9 mouse cellular contexts compared by ENCODE assay signal in genomic region chr2:127723193-127723592, GRCm38 (mm10). TPM values are rescaled to one million over a fixed set of nuclear protein-coding genes. Genes with fewer than 3 reads are reported as not detected.
A peak's percentile ranks its signal among the peaks of the same experiment; 100 is the strongest.
DNase-seq lines count a peak whose midpoint lies in the region; ATAC-seq and TF ChIP-seq lines count a peak whose summit lies in the region.
"Had no signal": no experiment of that assay in that cellular context is flagged by ENCODE, and none has a peak within 500 bp of the region (broad histone marks: within the 10 kb centered on the region; RNA-seq: fewer than 3 reads in every experiment).

No protein-coding gene starts in this region.

- H3K27ac ChIP-seq in cerebellum, adult 2 months (ENCODE audit: insufficient read depth, low read length) = peak overlapping the region; percentile 19; the same call in 1 of the 2 replicates
- H3K27ac ChIP-seq in kidney, embryonic 16.5 days (ENCODE audit: low read length) = peak overlapping the region; percentile 73
- peak overlapping the region; percentile 80 for H3K27ac ChIP-seq in embryonic facial prominence, embryonic 15.5 days (replicated peaks)
- H3K27ac ChIP-seq in macrophage = peak overlapping the region; percentile 74
- H3K27ac ChIP-seq in left cerebral cortex, adult 2 months = no peak overlapping the region

- peaks cover 9% of the 10 kb centered on the region for H3K4me1 ChIP-seq in cerebellum, adult 2 months (ENCODE audit: control insufficient read depth, insufficient read depth, low read length)
- peaks cover 11% of the 10 kb centered on the region for H3K4me1 ChIP-seq in kidney, embryonic 16.5 days (ENCODE audit: insufficient read depth, low read length)
- H3K4me1 ChIP-seq in embryonic facial prominence, embryonic 15.5 days = peaks cover 19% of the 10 kb centered on the region

- H3K36me3 ChIP-seq in kidney, embryonic 16.5 days (ENCODE audit: insufficient read depth, low read length) = no peaks in the 10 kb centered on the region
- no peaks in the 10 kb centered on the region for H3K36me3 ChIP-seq in embryonic facial prominence, embryonic 15.5 days
- no peaks in the 10 kb centered on the region for H3K36me3 ChIP-seq in macrophage (ENCODE audit: inconsistent target)

- peak; percentile 20 to 27 for DNase-seq in cerebellum, adult 2 months
- no peak for DNase-seq in cerebellum, postnatal 4 days (ENCODE audit: low spot score in 2 of 2)
- no peak for DNase-seq in kidney, adult 11 months
- no peak for DNase-seq in left cerebral cortex, adult 2 months (ENCODE audit: extremely low spot score in 1 of 2, low spot score in 2 of 2)
- no peak for DNase-seq in layer of hippocampus, postnatal 36 days

- no peak overlapping the region for H3K9ac ChIP-seq in kidney, embryonic 16.5 days (replicated peaks; ENCODE audit: low read length)
- H3K9ac ChIP-seq in embryonic facial prominence, embryonic 15.5 days = no peak overlapping the region

- no peaks in the 10 kb centered on the region for H3K79me2 ChIP-seq in macrophage (ENCODE audit: inconsistent target)

- TF ChIP-seq POLR2A in cerebellum, adult 2 months (IDR thresholded peaks at IDR 0.05; ENCODE audit: borderline replicate concordance, insufficient read depth, low read length) = no peak

- 71% methylated on average over 4 of the region's 4 CpGs for WGBS in cerebellum, adult 2 months
- WGBS in kidney, embryonic 16.5 days = 57% methylated on average over 4 of the region's 4 CpGs
- 65% methylated on average over 4 of the region's 4 CpGs for WGBS in embryonic facial prominence, embryonic 15.5 days
- 27% methylated on average over 4 of the region's 4 CpGs for WGBS in macrophage (ENCODE audit: missing documents)

- no peaks in the 10 kb centered on the region for H3K9me3 ChIP-seq in kidney, embryonic 16.5 days (ENCODE audit: low read length)
- H3K9me3 ChIP-seq in embryonic facial prominence, embryonic 15.5 days (replicated peaks) = no peaks in the 10 kb centered on the region

- ATAC-seq in kidney, embryonic 16.5 days (ENCODE audit: low FRiP score, low TSS enrichment) = no peak
- ATAC-seq in embryonic facial prominence, embryonic 15.5 days (ENCODE audit: insufficient number of reproducible peaks, low FRiP score, low TSS enrichment, low read depth) = no peak

- no peak overlapping the region for H3K4me2 ChIP-seq in kidney, embryonic 16.5 days (replicated peaks; ENCODE audit: low read depth, low read length)
- no peak overlapping the region for H3K4me2 ChIP-seq in embryonic facial prominence, embryonic 15.5 days (replicated peaks)

- H3K27me3 ChIP-seq in cerebellum, adult 2 months (ENCODE audit: control insufficient read depth, insufficient read depth, low read length) = no peaks in the 10 kb centered on the region
- no peaks in the 10 kb centered on the region for H3K27me3 ChIP-seq in kidney, embryonic 16.5 days (ENCODE audit: insufficient read depth, low read length)
- H3K27me3 ChIP-seq in embryonic facial prominence, embryonic 15.5 days = no peaks in the 10 kb centered on the region

- no peak for TF ChIP-seq CTCF in cerebellum, adult 2 months (IDR thresholded peaks at IDR 0.05; ENCODE audit: borderline replicate concordance, insufficient read depth, low read depth, low read length)
- TF ChIP-seq CTCF in left cerebral cortex, adult 2 months (IDR thresholded peaks at IDR 0.05) = no peak

- no peak overlapping the region for H3K4me3 ChIP-seq in cerebellum, adult 2 months (replicated peaks; ENCODE audit: insufficient read depth, low read depth, low read length)
- no peak overlapping the region for H3K4me3 ChIP-seq in kidney, embryonic 16.5 days (ENCODE audit: low read length)
- no peak overlapping the region for H3K4me3 ChIP-seq in embryonic facial prominence, embryonic 15.5 days (replicated peaks)
- H3K4me3 ChIP-seq in macrophage (ENCODE audit: inconsistent target) = no peak overlapping the region
- no peak overlapping the region for H3K4me3 ChIP-seq in left cerebral cortex, adult 2 months

- intact Hi-C loops in left cerebral cortex, adult 2 months (cut with DNase I) = no loop called here

RNA-seq across cellular contexts. Expression of gene Mall, which starts 6.5 kb away (rescaled TPM):
- polyA plus RNA-seq in cerebellum, adult 2 months (2012; rRNA removed) = 0.84 and 0.98 TPM in 2 replicates
- polyA plus RNA-seq in kidney, embryonic 16.5 days (2015; fragmentation: Nextera tagmentation; extraction: Ambion mirVana) = 2.6 and 3.5 TPM in 2 replicates
- polyA plus RNA-seq in embryonic facial prominence, embryonic 15.5 days (2015; fragmentation: Nextera tagmentation; extraction: Ambion mirVana) = 32.3 and 37.3 TPM in 2 replicates
- total RNA-seq in macrophage (2018; cell fraction: chromatin; rRNA removed) = not detected
- total RNA-seq in macrophage (2018; cell fraction: cytosol; rRNA removed) = not detected
- total RNA-seq in macrophage (2018; cell fraction: nucleus; rRNA removed) = not detected
- not detected in 3 replicates for polyA plus RNA-seq in macrophage (2018)
- 1 to 10 TPM; 1.4 to 1.8 TPM for total RNA-seq in left cerebral cortex, adult 2 months (2021)
- total RNA-seq in layer of hippocampus, postnatal 36 days (2021) = under 1 TPM; 0.45 to 0.86 TPM
- polyA plus RNA-seq: C2C12 had no signal

Comparison
In these comparisons a context has a peak if more than half of its experiments do, and no peak if none do; other contexts are left out.
1. DNase-seq: peak in cerebellum, adult 2 months (2 of 2); none in cerebellum, postnatal 4 days (0 of 2), kidney, adult 11 months (single experiment), left cerebral cortex, adult 2 months (0 of 2) and layer of hippocampus, postnatal 36 days (0 of 2).